Mouse (Mus musculus): Measurements from ENCODE around the gene Cmtm5. TPM values are rescaled to one million over a fixed set of nuclear protein-coding genes. Genes with fewer than 3 reads are reported as not detected.
"Not testable (repeated sequence)": the region's sequence is repeated elsewhere in the genome, so short reads cannot be mapped to it uniquely, and the experiment has no call there.

The Cmtm5 gene
- polyA plus RNA-seq, 1 experiment = 237 TPM

GRCm38 (mm10) chr14:54978664-54979063 is 42.6 kb downstream of the Cmtm5 start:
- no peak overlapping the region for H3K4me3 ChIP-seq (replicated peaks; ENCODE audit: insufficient read depth, low read depth, low read length)
- H3K27ac ChIP-seq (ENCODE audit: insufficient read depth, low read length) = no peak overlapping the region
- H3K4me1 ChIP-seq (ENCODE audit: control insufficient read depth, insufficient read depth, low read length) = no peaks in the 10 kb centered on the region; the same call in 1 of the 2 replicates
- TF ChIP-seq CTCF (IDR thresholded peaks at IDR 0.05; ENCODE audit: borderline replicate concordance, insufficient read depth, low read depth, low read length) = no peak
- TF ChIP-seq POLR2A (IDR thresholded peaks at IDR 0.05; ENCODE audit: borderline replicate concordance, insufficient read depth, low read length) = no peak
- 86% methylated on average over 8 of the region's 8 CpGs for WGBS
- DNase-seq = no peak
- H3K27me3 ChIP-seq (ENCODE audit: control insufficient read depth, insufficient read depth, low read length) = no peaks in the 10 kb centered on the region

- Histone ChIP-seq H3K4me3 (replicated peaks; ENCODE audit: insufficient read depth, low read depth, low read length) (no peak overlapping the region), H3K27me3 (ENCODE audit: control insufficient read depth, insufficient read depth, low read length) (no peaks in the 10 kb centered on the region), H3K27ac (ENCODE audit: insufficient read depth, low read length) (no peak overlapping the region), H3K4me1 (ENCODE audit: control insufficient read depth, insufficient read depth, low read length) (no peaks in the 10 kb centered on the region)
- TF ChIP-seq POLR2A (IDR thresholded peaks at IDR 0.05; ENCODE audit: borderline replicate concordance, insufficient read depth, low read length) (no peak), CTCF (IDR thresholded peaks at IDR 0.05; ENCODE audit: borderline replicate concordance, insufficient read depth, low read depth, low read length) (no peak)
- WGBS = 97% methylated on average over 7 of the region's 7 CpGs
- DNase-seq = no peak
Observed at GRCm38 (mm10) chr14:54981934-54982333, 45.9 kb downstream of the Cmtm5 start.

GRCm38 (mm10) chr14:54988350-54988874 is 52.4 kb downstream of the Cmtm5 start:
- H3K4me3 ChIP-seq (replicated peaks; ENCODE audit: insufficient read depth, low read depth, low read length); H3K4me1 ChIP-seq (ENCODE audit: control insufficient read depth, insufficient read depth, low read length); H3K27me3 ChIP-seq (ENCODE audit: control insufficient read depth, insufficient read depth, low read length); DNase-seq; H3K27ac ChIP-seq (ENCODE audit: insufficient read depth, low read length): not testable (repeated sequence)
- 88% methylated on average over 9 of the region's 9 CpGs for WGBS

Other genes starting within 250 kb of the Cmtm5 start
- gene Acin1, start 249.3 kb upstream of the Cmtm5 start, polyA plus RNA-seq (2012; rRNA removed) = 199 and 207 TPM in 2 replicates
- 0.03 and 0.08 TPM in 2 replicates for gene Gm29776, start 237.4 kb upstream of the Cmtm5 start, polyA plus RNA-seq (2012; rRNA removed)
- 0.08 TPM in 2 replicates for gene Cebpe, start 224.1 kb upstream of the Cmtm5 start, polyA plus RNA-seq (2012; rRNA removed)
- 37.1 and 41.6 TPM in 2 replicates for gene Slc7a8, start 154.3 kb upstream of the Cmtm5 start, polyA plus RNA-seq (2012; rRNA removed)
- gene Rnf212b, start 122.1 kb upstream of the Cmtm5 start, polyA plus RNA-seq (2012; rRNA removed) = not detected in 2 replicates
- gene Homez, start 65.3 kb upstream of the Cmtm5 start, polyA plus RNA-seq (2012; rRNA removed) = 12.0 and 12.4 TPM in 2 replicates
- 21.6 and 22.1 TPM in 2 replicates for gene Ppp1r3e, start 58.7 kb upstream of the Cmtm5 start, polyA plus RNA-seq (2012; rRNA removed)
- gene Bcl2l2, start 52.9 kb upstream of the Cmtm5 start, polyA plus RNA-seq (2012; rRNA removed) = 113 TPM in 2 replicates
- gene Gm20521, start 52.8 kb upstream of the Cmtm5 start, polyA plus RNA-seq (2012; rRNA removed) = 0.34 TPM in 1 of 2 replicates, not detected in the other
- 413 and 433 TPM in 2 replicates for gene Pabpn1, start 43.8 kb upstream of the Cmtm5 start, polyA plus RNA-seq (2012; rRNA removed)
- gene Slc22a17, start 23.1 kb upstream of the Cmtm5 start, polyA plus RNA-seq (2012; rRNA removed) = 687 and 690 TPM in 2 replicates
- gene Efs, start 10.1 kb upstream of the Cmtm5 start, polyA plus RNA-seq (2012; rRNA removed) = 9.9 and 11.2 TPM in 2 replicates
- 0.26 and 0.43 TPM in 2 replicates for gene Il25, start 3.6 kb upstream of the Cmtm5 start, polyA plus RNA-seq (2012; rRNA removed)
- 0.10 TPM in 1 of 2 replicates, not detected in the other for gene Myh6, start 30.7 kb downstream of the Cmtm5 start, polyA plus RNA-seq (2012; rRNA removed)
- gene Gm17428, start 40.7 kb downstream of the Cmtm5 start, polyA plus RNA-seq (2012; rRNA removed) = not detected in 2 replicates
- gene Myh7, start 58.4 kb downstream of the Cmtm5 start, polyA plus RNA-seq (2012; rRNA removed) = 4.4 and 6.9 TPM in 2 replicates
- 49.4 and 50.4 TPM in 2 replicates for gene Ngdn, start 79.2 kb downstream of the Cmtm5 start, polyA plus RNA-seq (2012; rRNA removed)
- gene Zfhx2, start 156.1 kb downstream of the Cmtm5 start, polyA plus RNA-seq (2012; rRNA removed) = 10.7 and 11.0 TPM in 2 replicates
- gene Thtpa, start 158.5 kb downstream of the Cmtm5 start, polyA plus RNA-seq (2012; rRNA removed) = 12.8 and 13.8 TPM in 2 replicates
- 18.6 and 19.1 TPM in 2 replicates for gene Ap1g2, start 170.3 kb downstream of the Cmtm5 start, polyA plus RNA-seq (2012; rRNA removed)
- gene Jph4, start 180.7 kb downstream of the Cmtm5 start, polyA plus RNA-seq (2012; rRNA removed) = 204 and 227 TPM in 2 replicates

All from cerebellum, adult 2 months (tissue).